Mouse (Mus musculus) MEL (cell line): Measurements from ENCODE around the gene Slc22a20. TPM values are rescaled to one million over a fixed set of nuclear protein-coding genes. Genes with fewer than 3 reads are reported as not detected.

Experiments used
- DNase-seq: peaks from one replicate; pipeline ENCODE4 v3.0.0; 2011; ENCODE audit warnings: low read depth, low spot score
- H3K27ac ChIP-seq: 2 replicates; pipeline ENCODE4 v1.5.1; 2012; ENCODE audit warnings: low read depth, mild to moderate bottlenecking, control low read depth, low read length, moderate library complexity; ENCODE audit not compliant: control insufficient read depth
- H3K27me3 ChIP-seq, 2 experiments: fragments of 150-350 bp in 1 of 2; sonication (generic) in 1 of 2; 2 replicates each; pipeline ENCODE4 v1.6.1; 2012; ENCODE audit warnings: low read length in 2 of 2, mild to moderate bottlenecking in 2 of 2, improper control_type of control experiment in 1 of 2, moderate library complexity in 1 of 2; ENCODE audit not compliant: insufficient read depth in 2 of 2, control insufficient read depth in 1 of 2
- H3K36me3 ChIP-seq, 2 experiments: 2 replicates each; pipeline ENCODE4 v1.6.1; 2012 to 2014; ENCODE audit warnings: low read length in 2 of 2, improper control_type of control experiment in 1 of 2, inconsistent platforms in 1 of 2, mild to moderate bottlenecking in 1 of 2; ENCODE audit not compliant: insufficient read depth in 2 of 2, control insufficient read depth in 1 of 2
- H3K4me1 ChIP-seq, 2 experiments: fragments of 150-350 bp in 1 of 2; sonication (generic) in 1 of 2; 2 replicates each; pipeline ENCODE4 v1.6.1; 2012; ENCODE audit warnings: low read length in 2 of 2, improper control_type of control experiment in 1 of 2, mild to moderate bottlenecking in 1 of 2; ENCODE audit not compliant: insufficient read depth in 2 of 2, control insufficient read depth in 1 of 2
- H3K4me3 ChIP-seq, 2 experiments: fragments of 150-350 bp in 1 of 2; sonication (generic) in 1 of 2; 2 replicates each; pipeline ENCODE4 v1.5.1; 2012; ENCODE audit warnings: low read depth in 2 of 2, low read length in 2 of 2, mild to moderate bottlenecking in 2 of 2, moderate library complexity in 2 of 2, control low read depth in 1 of 2, improper control_type of control experiment in 1 of 2; ENCODE audit not compliant: control insufficient read depth in 1 of 2, insufficient read depth in 1 of 2
- H3K79me2 ChIP-seq: 2 replicates; pipeline ENCODE4 v1.6.1; 2012; ENCODE audit warnings: mild to moderate bottlenecking, low read length, moderate library complexity; ENCODE audit not compliant: control insufficient read depth, poor library complexity, insufficient read depth
- H3K9ac ChIP-seq: 2 replicates; pipeline ENCODE4 v1.6.1; 2012; ENCODE audit warnings: low read depth, mild to moderate bottlenecking, control low read depth, low read length, moderate library complexity; ENCODE audit not compliant: control insufficient read depth, poor library complexity, severe bottlenecking
- H3K9me3 ChIP-seq: fragments of 150-350 bp; sonication (generic); replicated peaks from 2 replicates; pipeline ENCODE4 v1.6.1; 2012; ENCODE audit warnings: mild to moderate bottlenecking, low read length, improper control_type of control experiment, moderate library complexity; ENCODE audit not compliant: insufficient read depth
- BHLHE40 ChIP-seq: IDR thresholded peaks from 2 replicates; pipeline ENCODE4 v1.6.1; 2012; ENCODE audit warnings: low read depth, mild to moderate bottlenecking, inconsistent platforms, low read length, improper control_type of control experiment, borderline replicate concordance
- CHD2 ChIP-seq: IDR thresholded peaks from 2 replicates; pipeline ENCODE4 v1.6.1; 2011; ENCODE audit warnings: low read length, improper control_type of control experiment
- CTCF ChIP-seq, 3 experiments: IDR thresholded peaks in 2 of 3; conservative IDR thresholded peaks in 1 of 3; 2 replicates each; pipeline ENCODE4 v1.5.1; 2011 to 2012; ENCODE audit warnings: low read length in 3 of 3, low read depth in 2 of 3, mild to moderate bottlenecking in 2 of 3, improper control_type of control experiment in 1 of 3, inconsistent platforms in 1 of 3, mixed read lengths in 1 of 3, moderate library complexity in 1 of 3; ENCODE audit not compliant: control insufficient read depth in 1 of 3, insufficient read depth in 1 of 3, poor library complexity in 1 of 3, severe bottlenecking in 1 of 3
- E2F4 ChIP-seq: IDR thresholded peaks from 2 replicates; pipeline ENCODE4 v1.6.1; 2011; ENCODE audit warnings: low read depth, low read length, improper control_type of control experiment, borderline replicate concordance
- ELF1 ChIP-seq: IDR thresholded peaks from 2 replicates; pipeline ENCODE4 v1.6.1; 2014; ENCODE audit warnings: low read depth, mild to moderate bottlenecking, inconsistent platforms, low read length, improper control_type of control experiment, moderate library complexity
- ETS1 ChIP-seq: IDR thresholded peaks from 2 replicates; pipeline ENCODE4 v1.6.1; 2012; ENCODE audit warnings: low read depth, mild to moderate bottlenecking, inconsistent platforms, low read length, improper control_type of control experiment, moderate library complexity
- GABPA ChIP-seq: IDR thresholded peaks from 2 replicates; pipeline ENCODE4 v1.6.1; 2012; ENCODE audit warnings: low read depth, mild to moderate bottlenecking, inconsistent platforms, low read length, improper control_type of control experiment, moderate library complexity
- GATA1 ChIP-seq: IDR thresholded peaks from 2 replicates; pipeline ENCODE4 v1.6.1; 2011; ENCODE audit warnings: low read depth, low read length, improper control_type of control experiment
- HCFC1 ChIP-seq: IDR thresholded peaks from 2 replicates; pipeline ENCODE4 v1.6.1; 2012; ENCODE audit warnings: low read depth, mild to moderate bottlenecking, inconsistent platforms, low read length, improper control_type of control experiment, moderate library complexity
- JUND ChIP-seq: IDR thresholded peaks from 2 replicates; pipeline ENCODE4 v1.6.1; 2011; ENCODE audit warnings: low read depth, mild to moderate bottlenecking, improper control_type of control experiment, low read length
- KAT2A ChIP-seq: conservative IDR thresholded peaks from 2 replicates; pipeline ENCODE4 v1.6.1; 2012; ENCODE audit warnings: low read depth, low read length, improper control_type of control experiment, inconsistent platforms
- MAFK ChIP-seq: IDR thresholded peaks from 2 replicates; pipeline ENCODE4 v1.6.1; 2011; ENCODE audit warnings: low read depth, mild to moderate bottlenecking, low read length, improper control_type of control experiment, borderline replicate concordance
- MAX ChIP-seq: IDR thresholded peaks from 2 replicates; pipeline ENCODE4 v1.6.1; 2011; ENCODE audit warnings: low read length, improper control_type of control experiment
- MAZ ChIP-seq: IDR thresholded peaks from 2 replicates; pipeline ENCODE4 v1.6.1; 2012; ENCODE audit warnings: low read depth, mild to moderate bottlenecking, inconsistent platforms, low read length, improper control_type of control experiment
- MEF2A ChIP-seq: IDR thresholded peaks from 2 replicates; pipeline ENCODE4 v1.6.1; 2014; ENCODE audit warnings: low read depth, mild to moderate bottlenecking, inconsistent platforms, low read length, improper control_type of control experiment; ENCODE audit not compliant: poor library complexity, insufficient replicate concordance, severe bottlenecking; ENCODE audit errors: extremely low read depth
- MXI1 ChIP-seq: IDR thresholded peaks from 2 replicates; pipeline ENCODE4 v1.6.1; 2011; ENCODE audit warnings: mild to moderate bottlenecking, low read depth, low read length, improper control_type of control experiment
- POLR2A ChIP-seq, 2 experiments: IDR thresholded peaks; 2 replicates each; pipeline ENCODE4 v1.6.1; 2011 to 2012; ENCODE audit warnings: low read length in 2 of 2, mild to moderate bottlenecking in 2 of 2, control low read depth in 1 of 2, improper control_type of control experiment in 1 of 2, low read depth in 1 of 2, moderate library complexity in 1 of 2; ENCODE audit not compliant: control insufficient read depth in 1 of 2, insufficient read depth in 1 of 2, poor library complexity in 1 of 2
- POLR2AphosphoS5 ChIP-seq: IDR thresholded peaks from 2 replicates; pipeline ENCODE4 v1.6.1; 2012; ENCODE audit warnings: low read depth, borderline replicate concordance, mild to moderate bottlenecking, inconsistent platforms, low read length, moderate library complexity, mixed read lengths
- RAD21 ChIP-seq: IDR thresholded peaks from 2 replicates; pipeline ENCODE4 v1.6.1; 2011; ENCODE audit warnings: mild to moderate bottlenecking, low read depth, low read length, improper control_type of control experiment
- SMC3 ChIP-seq: IDR thresholded peaks from 2 replicates; pipeline ENCODE4 v1.6.1; 2011; ENCODE audit warnings: low read depth, low read length, improper control_type of control experiment
- TAL1 ChIP-seq: IDR thresholded peaks from 2 replicates; pipeline ENCODE4 v1.6.1; 2012; ENCODE audit warnings: mild to moderate bottlenecking, inconsistent platforms, low read length, moderate library complexity, mixed read lengths
- TBP ChIP-seq: IDR thresholded peaks from 2 replicates; pipeline ENCODE4 v1.8.0; 2011; ENCODE audit warnings: low read depth, low read length, improper control_type of control experiment
- TCF12 ChIP-seq: IDR thresholded peaks from 2 replicates; pipeline ENCODE4 v1.6.1; 2014; ENCODE audit warnings: low read depth, mild to moderate bottlenecking, inconsistent platforms, low read length, improper control_type of control experiment, moderate library complexity
- UBTF ChIP-seq: IDR thresholded peaks from 2 replicates; pipeline ENCODE4 v1.6.1; 2012; ENCODE audit warnings: low read depth, mild to moderate bottlenecking, inconsistent platforms, low read length, improper control_type of control experiment, moderate library complexity, borderline replicate concordance; ENCODE audit not compliant: insufficient read depth
- USF2 ChIP-seq, 2 experiments: IDR thresholded peaks; 2 replicates each; pipeline ENCODE4 v1.6.1; 2011 to 2012; ENCODE audit warnings: improper control_type of control experiment in 2 of 2, low read length in 2 of 2, borderline replicate concordance in 1 of 2, inconsistent platforms in 1 of 2, low read depth in 1 of 2, mild to moderate bottlenecking in 1 of 2; ENCODE audit not compliant: insufficient read depth in 1 of 2
- ZC3H11A ChIP-seq: IDR thresholded peaks from 2 replicates; pipeline ENCODE4 v1.6.1; 2012; ENCODE audit warnings: low read depth, mild to moderate bottlenecking, inconsistent platforms, low read length, improper control_type of control experiment
- ZKSCAN1 ChIP-seq: IDR thresholded peaks from 2 replicates; pipeline ENCODE4 v1.6.1; 2012; ENCODE audit warnings: low read depth, mild to moderate bottlenecking, inconsistent platforms, low read length, improper control_type of control experiment, moderate library complexity
- ZMIZ1 ChIP-seq: IDR thresholded peaks from 2 replicates; pipeline ENCODE4 v1.6.1; 2012; ENCODE audit warnings: low read depth, mild to moderate bottlenecking, inconsistent platforms, low read length, improper control_type of control experiment, moderate library complexity
- ZNF384 ChIP-seq: IDR thresholded peaks from 2 replicates; pipeline ENCODE4 v1.6.1; 2012; ENCODE audit warnings: low read depth, mild to moderate bottlenecking, inconsistent platforms, low read length, improper control_type of control experiment
- polyA plus RNA-seq, 2 experiments: library from polyadenylated mRNA; stranded (reverse) in 1 of 2; unstranded in 1 of 2; fragments of >175 nt in 1 of 2; fragments of >200 nt in 1 of 2; gene quantifications; 2 replicates each; pipeline versions ENCODE4 v1.2.1 to v1.2.4; 2012; ENCODE audit warnings: low replicate concordance in 2 of 2, low read depth in 1 of 2; ENCODE audit not compliant: insufficient read length in 2 of 2, insufficient read depth in 1 of 2, missing spikeins in 1 of 2
- total RNA-seq: library from RNA; depleted of rRNA; stranded (reverse); fragments of 300-350 nt; gene quantifications from 2 replicates; pipeline ENCODE4 v1.2.3, GENCODE M21; 2012

The Slc22a20 gene
- total and polyA plus RNA-seq, 3 experiments = not detected

DNA sequence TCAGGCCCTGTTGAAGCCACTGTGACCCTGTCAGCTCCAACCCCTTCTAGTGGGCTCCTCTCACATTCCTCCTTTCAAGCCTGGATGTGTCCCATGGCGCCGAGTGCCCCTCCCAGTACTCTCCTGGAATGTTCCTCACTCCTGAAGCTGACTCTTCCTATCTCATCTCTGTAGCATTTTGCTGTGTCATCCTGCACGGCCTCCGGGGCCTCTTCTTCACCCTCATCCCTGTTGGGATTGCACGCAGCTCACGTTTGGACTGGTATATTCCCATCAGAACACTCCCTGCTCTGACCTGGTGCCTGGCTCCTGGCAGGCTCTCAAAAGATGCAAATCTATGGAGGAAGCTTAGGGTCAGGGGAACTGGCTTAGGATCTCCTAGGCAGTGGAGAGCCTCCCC, 19.2 kb downstream of the Slc22a20 start (continued):
- TF ChIP-seq HCFC1 = no peak
- no peak for TF ChIP-seq ETS1
- TF ChIP-seq POLR2AphosphoS5 = no peak
- TF ChIP-seq ZC3H11A = no peak
- no peak for TF ChIP-seq TAL1
- TF ChIP-seq ZKSCAN1 = no peak
- no peak for TF ChIP-seq TBP
- no peak for TF ChIP-seq MAFK
- TF ChIP-seq ZNF384 = no peak
- TF ChIP-seq UBTF = no peak
- TF ChIP-seq JUND = no peak
- TF ChIP-seq E2F4 = no peak
- TF ChIP-seq KAT2A = no peak
- TF ChIP-seq CTCF (IDR thresholded peaks at IDR 0.05 in 2 of 3, conservative IDR thresholded peaks at IDR 0.05 in 1 of 3; ENCODE audit: control insufficient read depth in 1 of 3, insufficient read depth in 1 of 3, low read depth in 2 of 3, low read length in 3 of 3, poor library complexity in 1 of 3, severe bottlenecking in 1 of 3) = no peak
- 0 out of 2 replicates have a peak, but pooled peaks have one; percentile 19 for TF ChIP-seq MAZ
- TF ChIP-seq BHLHE40 = peak; percentile 36; the same call in 1 of the 2 replicates

DNA sequence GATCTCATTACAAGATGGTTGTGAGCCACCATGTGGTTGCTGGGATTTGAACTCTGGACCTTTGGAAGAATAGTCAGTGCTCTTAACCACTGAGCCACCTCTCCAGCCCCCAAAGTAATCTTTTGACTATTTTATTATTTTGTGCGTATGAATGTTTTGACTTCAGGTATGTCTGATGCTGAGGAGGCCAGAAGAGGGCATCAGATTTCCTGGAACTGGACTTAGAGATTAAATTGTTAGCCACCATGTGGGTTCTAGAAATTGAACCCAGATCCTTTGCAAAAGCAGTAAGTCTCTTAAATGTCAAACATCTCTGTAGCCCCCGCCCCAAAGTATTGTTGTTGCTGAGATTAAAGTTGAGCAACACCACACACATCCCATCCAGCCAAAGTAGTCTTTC, 20.0 kb downstream of the Slc22a20 start:
- Histone ChIP-seq H3K36me3 (peaks cover 0 to 22% of the 10 kb centered on the region in 2 experiments; a peak in 2 of 4 replicates), H3K27me3 (no peaks in the 10 kb centered on the region), H3K27ac (no peak overlapping the region), H3K4me3 (no peak overlapping the region), H3K9me3 (no peaks in the 10 kb centered on the region), H3K9ac (no peak overlapping the region), H3K4me1 (peaks cover 0 to 32% of the 10 kb centered on the region in 2 experiments; a peak in 3 of 4 replicates), H3K79me2 (peaks cover 26% of the 10 kb centered on the region)
- no peak for DNase-seq
- TF ChIP-seq TCF12 (no peak), POLR2A (IDR thresholded peaks at IDR 0.05; ENCODE audit: control insufficient read depth in 1 of 2, insufficient read depth in 1 of 2, low read depth in 1 of 2, low read length in 2 of 2, poor library complexity in 1 of 2) (no peak), ZC3H11A (peak; percentile 44; the same call in 1 of the 2 replicates), MAFK (no peak), USF2 (IDR thresholded peaks at IDR 0.05; ENCODE audit: borderline replicate concordance in 1 of 2, insufficient read depth in 1 of 2, low read depth in 1 of 2, low read length in 2 of 2) (no peak), CTCF (IDR thresholded peaks at IDR 0.05 in 2 of 3, conservative IDR thresholded peaks at IDR 0.05 in 1 of 3; ENCODE audit: control insufficient read depth in 1 of 3, insufficient read depth in 1 of 3, low read depth in 2 of 3, low read length in 3 of 3, poor library complexity in 1 of 3, severe bottlenecking in 1 of 3) (peak in 1 of 3 experiments; percentile 35; a peak in 2 of 6 replicates), ELF1 (no peak), SMC3 (peak; percentile 53), TAL1 (no peak), GATA1 (no peak), ZKSCAN1 (no peak), MAX (no peak), MXI1 (no peak), HCFC1 (no peak), GABPA (no peak), ZNF384 (no peak), KAT2A (no peak), POLR2AphosphoS5 (no peak), ETS1 (no peak), JUND (no peak), MEF2A (no peak), ZMIZ1 (no peak), TBP (no peak), E2F4 (no peak), UBTF (no peak), MAZ (no peak), BHLHE40 (no peak), RAD21 (peak; percentile 19), CHD2 (no peak)
